Mouse (Mus musculus) MEL (cell line): ENCODE measurements around the gene Anks1.
"Not testable (repeated sequence)": the region's sequence is repeated elsewhere in the genome, so short reads cannot be mapped to it uniquely, and the experiment has no call there.

Experiments
- HCFC1 ChIP-seq: IDR thresholded peaks from 2 replicates; pipeline ENCODE4 v1.6.1; 2012; ENCODE audit warnings: low read depth, mild to moderate bottlenecking, inconsistent platforms, low read length, improper control_type of control experiment, moderate library complexity
- TBP ChIP-seq: IDR thresholded peaks from 2 replicates; pipeline ENCODE4 v1.8.0; 2011; ENCODE audit warnings: low read depth, low read length, improper control_type of control experiment

GRCm38 (mm10) chr17:27982070-27982457 is 73.0 kb downstream of the Anks1 start:
- not testable (repeated sequence) for TF ChIP-seq HCFC1, TBP
